In the genomic region with DNA sequence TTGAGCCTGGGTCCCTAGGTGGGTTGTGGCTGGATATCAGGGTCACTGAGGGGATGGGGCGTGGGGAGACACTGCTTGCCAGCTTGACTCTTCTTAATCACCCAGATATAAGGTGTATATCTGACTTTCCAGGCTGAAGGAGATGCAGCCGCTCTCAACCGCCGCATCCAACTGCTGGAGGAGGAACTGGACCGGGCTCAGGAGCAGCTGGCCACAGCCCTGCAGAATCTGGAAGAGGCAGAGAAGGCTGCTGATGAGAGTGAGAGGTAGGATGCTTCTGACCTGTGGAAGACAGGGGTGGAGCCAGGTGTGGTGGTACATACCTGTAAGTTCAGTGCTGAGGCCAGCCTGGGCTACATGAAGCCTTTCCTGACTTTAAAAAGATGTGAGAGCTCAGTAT, we compare ENCODE assay signal across 26 mouse cellular contexts. TPM values are rescaled to one million over a fixed set of nuclear protein-coding genes. Genes with fewer than 3 reads are reported as not detected.
"Had no signal": no experiment of that assay in that cellular context is flagged by ENCODE, and none has a peak within 500 bp of the region (broad histone marks: within the 10 kb centered on the region; RNA-seq: fewer than 3 reads in every experiment).

No protein-coding gene starts in this region.

- DNase-seq: kidney, adult 9 months; kidney, postnatal 36 days; layer of hippocampus, adult 9-11 months; liver; lung, adult 18-20 months; lung, postnatal 10 days; lung, postnatal 36 days; right cerebral cortex, adult 18-20 months; right cerebral cortex, postnatal 14 days; right cerebral cortex, postnatal 4 days; thymus, postnatal 25 days had no signal

- H3K27me3 ChIP-seq: limb, embryonic 13.5 days; lung, embryonic 15.5 days; midbrain, embryonic 12.5 days; midbrain, embryonic 15.5 days; neural tube, embryonic 12.5 days; neural tube, embryonic 15.5 days had no signal

- H3K9me3 ChIP-seq: limb, embryonic 10.5 days; limb, embryonic 13.5 days; liver, embryonic 12.5 days; liver, embryonic 15.5 days; lung, embryonic 15.5 days; midbrain, embryonic 12.5 days; midbrain, embryonic 15.5 days; neural tube, embryonic 12.5 days; neural tube, embryonic 15.5 days had no signal

- ATAC-seq: liver, embryonic 12.5 days; midbrain, embryonic 15.5 days had no signal

- H3K9ac ChIP-seq: limb, embryonic 13.5 days; liver, embryonic 12.5 days; liver, embryonic 15.5 days; lung, embryonic 15.5 days; midbrain, embryonic 12.5 days; midbrain, embryonic 15.5 days; neural tube, embryonic 12.5 days; neural tube, embryonic 15.5 days had no signal

- H3K4me3 ChIP-seq: limb, embryonic 10.5 days; limb, embryonic 13.5 days; liver, embryonic 12.5 days; liver, embryonic 15.5 days; lung, embryonic 15.5 days; midbrain, embryonic 12.5 days; midbrain, embryonic 15.5 days; neural tube, embryonic 12.5 days; neural tube, embryonic 15.5 days had no signal

- H3K4me2 ChIP-seq: limb, embryonic 13.5 days; liver, embryonic 15.5 days; midbrain, embryonic 12.5 days; midbrain, embryonic 15.5 days; neural tube, embryonic 12.5 days; neural tube, embryonic 15.5 days had no signal

- H3K27ac ChIP-seq: kidney, postnatal 0 days; limb, embryonic 13.5 days; liver, embryonic 12.5 days; liver, embryonic 15.5 days; midbrain, embryonic 12.5 days; midbrain, embryonic 15.5 days; neural tube, embryonic 12.5 days; neural tube, embryonic 15.5 days had no signal

RNA-seq across cellular contexts. Expression of a gene that starts 31.6 kb away (rescaled TPM):
- total RNA-seq: layer of hippocampus, adult 18-20 months; layer of hippocampus, postnatal 25 days; left cerebral cortex, adult 18-20 months; left cerebral cortex, postnatal 25 days had no signal
- polyA plus RNA-seq: kidney, postnatal 0 days; limb, embryonic 10.5 days; limb, embryonic 13.5 days; liver, embryonic 12.5 days; lung, embryonic 15.5 days; midbrain, embryonic 12.5 days; neural tube, embryonic 12.5 days; thymus, postnatal 0 days had no signal

RNA-seq across cellular contexts. Expression of a gene that starts 51.0 kb away (rescaled TPM):
- total RNA-seq: layer of hippocampus, postnatal 25 days; left cerebral cortex, adult 18-20 months; left cerebral cortex, postnatal 25 days had no signal
- polyA plus RNA-seq: limb, embryonic 10.5 days; limb, embryonic 13.5 days; midbrain, embryonic 12.5 days; midbrain, embryonic 15.5 days; neural tube, embryonic 12.5 days; neural tube, embryonic 15.5 days had no signal

RNA-seq across cellular contexts. Expression of a gene that starts 55.5 kb away (rescaled TPM):
- total RNA-seq: layer of hippocampus, adult 18-20 months; layer of hippocampus, postnatal 25 days; left cerebral cortex, adult 18-20 months; left cerebral cortex, postnatal 25 days had no signal
- polyA plus RNA-seq: limb, embryonic 10.5 days; limb, embryonic 13.5 days; liver, embryonic 12.5 days; liver, embryonic 15.5 days; lung, embryonic 15.5 days; midbrain, embryonic 12.5 days; midbrain, embryonic 15.5 days; neural tube, embryonic 12.5 days; neural tube, embryonic 15.5 days had no signal
